ENCODE assay signal across 8 mouse cellular contexts in the genomic region with DNA sequence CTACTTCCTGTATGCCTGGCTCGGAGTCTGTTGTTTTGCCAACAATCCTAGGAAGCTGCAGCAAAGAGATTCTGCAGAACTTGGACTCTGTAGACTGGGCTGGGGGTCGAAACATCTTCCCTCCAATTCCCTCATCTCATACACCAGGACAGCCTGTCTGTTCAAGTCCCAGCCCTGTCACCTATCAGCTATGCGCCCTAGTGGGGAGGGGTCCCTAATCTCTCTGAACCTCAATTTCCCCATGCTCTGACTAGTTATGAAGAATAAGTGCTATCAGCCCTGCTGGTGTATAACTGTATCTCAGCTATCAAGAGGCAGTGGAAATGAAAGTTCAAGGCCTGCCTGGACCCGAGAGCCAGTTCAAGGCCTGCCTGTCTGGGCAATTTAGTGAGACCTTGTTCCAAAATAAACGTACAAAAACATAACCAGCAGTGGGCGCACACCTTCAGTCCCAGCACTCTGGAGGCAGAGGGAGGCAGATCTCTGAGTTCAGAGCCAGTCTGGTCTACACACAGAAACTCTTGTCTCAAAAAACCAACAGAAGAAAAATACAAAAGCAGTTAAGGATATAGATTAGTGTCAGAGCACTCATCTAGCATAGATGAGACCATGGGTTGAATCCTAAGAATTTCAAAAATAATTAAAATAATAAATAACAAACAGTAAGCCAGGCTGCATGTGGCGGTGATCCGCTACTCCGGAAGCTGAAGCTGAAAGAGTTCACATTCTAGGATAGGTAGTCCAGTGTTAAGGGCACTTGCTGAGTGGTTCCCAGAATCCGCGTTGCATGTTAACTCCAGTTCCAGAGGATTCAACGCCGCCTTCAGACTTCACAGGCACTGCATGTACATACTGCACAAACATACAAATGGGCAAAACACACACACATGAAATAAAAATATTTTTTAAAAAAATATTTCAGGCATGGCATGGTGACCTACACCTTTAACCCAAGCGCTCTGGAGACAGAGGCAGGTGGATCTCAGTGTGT. TPM values are rescaled to one million over a fixed set of nuclear protein-coding genes. Genes with fewer than 3 reads are reported as not detected.
DNase-seq lines count a peak whose midpoint lies in the region; ATAC-seq and TF ChIP-seq lines count a peak whose summit lies in the region.

No protein-coding gene starts in this region.

- H3K4me3 ChIP-seq in ES-E14 (ENCODE audit: insufficient read depth in 1 of 2, low read depth in 1 of 2, low read length in 2 of 2, poor library complexity in 1 of 2, severe bottlenecking in 1 of 2), result peak overlapping the region in 1 of 2 experiments; percentile 51; a peak in 2 of 4 replicates
- H3K4me3 ChIP-seq in embryonic facial prominence, embryonic 14.5 days (ENCODE audit: low read depth, low read length), result peak overlapping the region; percentile 46
- peak overlapping the region; percentile 37 for H3K4me3 ChIP-seq in midbrain, embryonic 15.5 days

- no peaks in the 10 kb centered on the region for H3K9me3 ChIP-seq in ES-E14 (ENCODE audit: control insufficient read depth, insufficient read depth, low read depth, low read length)
- H3K9me3 ChIP-seq in embryonic facial prominence, embryonic 14.5 days (ENCODE audit: control insufficient read depth, low read length), result no peaks in the 10 kb centered on the region
- no peaks in the 10 kb centered on the region for H3K9me3 ChIP-seq in midbrain, embryonic 15.5 days

- H3K4me2 ChIP-seq in embryonic facial prominence, embryonic 14.5 days (ENCODE audit: low read depth, low read length), result peak overlapping the region; percentile 90
- peak overlapping the region; percentile 65 for H3K4me2 ChIP-seq in midbrain, embryonic 15.5 days

- H3K9ac ChIP-seq in ES-E14 (ENCODE audit: insufficient read depth, low read depth, low read length, poor library complexity, severe bottlenecking), result no peak overlapping the region
- no peak overlapping the region; the same call in 1 of the 2 replicates for H3K9ac ChIP-seq in embryonic facial prominence, embryonic 14.5 days (ENCODE audit: low read depth, low read length)
- H3K9ac ChIP-seq in midbrain, embryonic 15.5 days, result peak overlapping the region; percentile 37

- peaks cover 19% of the 10 kb centered on the region for H3K36me3 ChIP-seq in ES-E14 (ENCODE audit: control insufficient read depth, insufficient read depth, low read length, poor library complexity, severe bottlenecking)
- H3K36me3 ChIP-seq in embryonic facial prominence, embryonic 14.5 days (ENCODE audit: control insufficient read depth, insufficient read depth, low read length), result peaks cover 44% of the 10 kb centered on the region
- peaks cover 16% of the 10 kb centered on the region for H3K36me3 ChIP-seq in midbrain, embryonic 15.5 days (replicated peaks)

- 0 out of 2 replicates have a peak, but pooled peaks have one; percentile 1 for ATAC-seq in embryonic facial prominence, embryonic 14.5 days (ENCODE audit: low read depth)
- 0 out of 2 replicates have a peak, but pooled peaks have one; percentile 15 for ATAC-seq in midbrain, embryonic 15.5 days (replicated peaks)

- 46% methylated on average over 14 of the region's 14 CpGs for WGBS in embryonic facial prominence, embryonic 14.5 days
- 46% methylated on average over 14 of the region's 14 CpGs for whole genome bisulfite sequencing in midbrain, embryonic 15.5 days

- in situ Hi-C loops in ES-E14 (cut with MboI; ENCODE audit: low sequenced_read_pairs in 2 of 2, unreplicated experiment in 2 of 2), result no loop called here

- no peak overlapping the region for H3K27ac ChIP-seq in ES-E14 (ENCODE audit: insufficient read depth, low read depth, low read length, poor library complexity, severe bottlenecking)
- no peak overlapping the region for H3K27ac ChIP-seq in embryonic facial prominence, embryonic 14.5 days (replicated peaks; ENCODE audit: low read depth, low read length)
- H3K27ac ChIP-seq in midbrain, embryonic 15.5 days, result no peak overlapping the region

- peaks cover 12% of the 10 kb centered on the region; the same call in 1 of the 2 replicates for H3K27me3 ChIP-seq in embryonic facial prominence, embryonic 14.5 days (replicated peaks; ENCODE audit: control insufficient read depth, insufficient read depth, low read length)
- H3K27me3 ChIP-seq in midbrain, embryonic 15.5 days (replicated peaks), result peaks cover 9% of the 10 kb centered on the region

- DNase-seq in heart, adult 11 months, result peak; percentile 74
- no peak for DNase-seq in heart, adult 9 months (ENCODE audit: low spot score in 2 of 2)
- DNase-seq in ES-E14 (ENCODE audit: low read depth, low spot score) (peak; percentile 37), MN1 (ENCODE audit: low spot score) (no peak)
- DNase-seq in embryonic facial prominence, embryonic 14.5 days (ENCODE audit: low spot score), result peak; percentile 27
- DNase-seq in kidney, postnatal 14 days, result peak; percentile 28
- no peak for DNase-seq in spleen, adult 18-20 months

- H3K4me1 ChIP-seq in ES-E14 (ENCODE audit: control insufficient read depth in 2 of 2, insufficient read depth in 2 of 2, low read length in 2 of 2, poor library complexity in 1 of 2), result 0 out of 4 replicates have a peak, but pooled peaks cover 0 to 3% of the 10 kb centered on the region in 2 experiments
- no peaks in the 10 kb centered on the region for H3K4me1 ChIP-seq in embryonic facial prominence, embryonic 14.5 days (ENCODE audit: control insufficient read depth, insufficient read depth, low read length)
- H3K4me1 ChIP-seq in midbrain, embryonic 15.5 days, result peaks cover 14% of the 10 kb centered on the region

TF ChIP-seq in ES-E14, 5 proteins besides CTCF, POLR2A, EP300 and RAD21:
- TF ChIP-seq MAFK (IDR thresholded peaks at IDR 0.05; ENCODE audit: insufficient read depth, low read depth, low read length) (no peak), ZC3H11A (IDR thresholded peaks at IDR 0.05; ENCODE audit: borderline replicate concordance, low read depth, low read length) (no peak), HCFC1 (IDR thresholded peaks at IDR 0.05; ENCODE audit: borderline replicate concordance, insufficient read depth, low read length) (no peak), CHD2 (IDR thresholded peaks at IDR 0.05; ENCODE audit: low read depth, low read length) (no peak), ZNF384 (IDR thresholded peaks at IDR 0.05; ENCODE audit: low read depth, low read length) (no peak)

RNA-seq across cellular contexts. Expression of gene Aifm3, which starts 0.6 kb away (rescaled TPM):
- 3.0 and 5.7 TPM in 2 replicates for total RNA-seq in ES-E14 (2012; rRNA removed)
- polyA plus RNA-seq in embryonic facial prominence, embryonic 14.5 days (2014; fragmentation: Nextera tagmentation; extraction: Ambion mirVana), result 2.4 and 4.9 TPM in 2 replicates
- polyA plus RNA-seq in midbrain, embryonic 15.5 days (2015; fragmentation: Nextera tagmentation; extraction: Ambion mirVana), result 16.8 and 17.9 TPM in 2 replicates

RNA-seq across cellular contexts. Expression of gene Lztr1, which starts 19.7 kb away (rescaled TPM):
- total RNA-seq in ES-E14 (2012; rRNA removed), result 63.1 and 89.0 TPM in 2 replicates
- 70.4 and 77.2 TPM in 2 replicates for polyA plus RNA-seq in embryonic facial prominence, embryonic 14.5 days (2014; fragmentation: Nextera tagmentation; extraction: Ambion mirVana)
- 146 and 164 TPM in 2 replicates for polyA plus RNA-seq in midbrain, embryonic 15.5 days (2015; fragmentation: Nextera tagmentation; extraction: Ambion mirVana)

RNA-seq across cellular contexts. Expression of gene Crkl, which starts 37.0 kb away (rescaled TPM):
- total RNA-seq in ES-E14 (2012; rRNA removed), result 23.7 and 28.2 TPM in 2 replicates
- polyA plus RNA-seq in embryonic facial prominence, embryonic 14.5 days (2014; fragmentation: Nextera tagmentation; extraction: Ambion mirVana), result 59.9 and 63.8 TPM in 2 replicates
- 83.2 and 89.6 TPM in 2 replicates for polyA plus RNA-seq in midbrain, embryonic 15.5 days (2015; fragmentation: Nextera tagmentation; extraction: Ambion mirVana)

RNA-seq across cellular contexts. Expression of gene Thap7, which starts 42.2 kb away (rescaled TPM):
- total RNA-seq in ES-E14 (2012; rRNA removed), result 24.4 and 32.9 TPM in 2 replicates
- 50.9 and 54.9 TPM in 2 replicates for polyA plus RNA-seq in embryonic facial prominence, embryonic 14.5 days (2014; fragmentation: Nextera tagmentation; extraction: Ambion mirVana)
- 60.4 and 65.3 TPM in 2 replicates for polyA plus RNA-seq in midbrain, embryonic 15.5 days (2015; fragmentation: Nextera tagmentation; extraction: Ambion mirVana)

Comparison
In these comparisons a context has a peak if more than half of its experiments do, and no peak if none do; other contexts are left out.
1. DNase-seq: peak in heart, adult 11 months (single experiment), ES-E14 (single experiment), embryonic facial prominence, embryonic 14.5 days (single experiment) and kidney, postnatal 14 days (single experiment); none in heart, adult 9 months (0 of 2), spleen, adult 18-20 months (0 of 2) and MN1 (single experiment).